Mouse (Mus musculus): Measurements from ENCODE around the gene Apoc1. TPM values are rescaled to one million over a fixed set of nuclear protein-coding genes. Genes with fewer than 3 reads are reported as not detected.
"Not testable (repeated sequence)": the region's sequence is repeated elsewhere in the genome, so short reads cannot be mapped to it uniquely, and the experiment has no call there.

Apoc1 gene
- polyA plus RNA-seq, 1 experiment from 2014 or later = 20.7 TPM

GRCm38 (mm10) chr7:19691434-19691833, 1.0 kb downstream of the Apoc1 start:
- Histone ChIP-seq H3K9ac (no peak overlapping the region), H3K9me3 (replicated peaks) (no peaks in the 10 kb centered on the region), H3K4me2 (peak overlapping the region; percentile 34), H3K4me1 (peaks cover 33% of the 10 kb centered on the region), H3K27ac (0 out of 2 replicates have a peak overlapping the region, but pooled peaks have one; percentile 18), H3K4me3 (replicated peaks) (peak overlapping the region; percentile 6; the same call in 1 of the 2 replicates), H3K27me3 (no peaks in the 10 kb centered on the region), H3K36me3 (peaks cover 3% of the 10 kb centered on the region)
- 70% methylated on average over 6 of the region's 6 CpGs for WGBS
- no peak for ATAC-seq (replicated peaks; ENCODE audit: low FRiP score)

DNA sequence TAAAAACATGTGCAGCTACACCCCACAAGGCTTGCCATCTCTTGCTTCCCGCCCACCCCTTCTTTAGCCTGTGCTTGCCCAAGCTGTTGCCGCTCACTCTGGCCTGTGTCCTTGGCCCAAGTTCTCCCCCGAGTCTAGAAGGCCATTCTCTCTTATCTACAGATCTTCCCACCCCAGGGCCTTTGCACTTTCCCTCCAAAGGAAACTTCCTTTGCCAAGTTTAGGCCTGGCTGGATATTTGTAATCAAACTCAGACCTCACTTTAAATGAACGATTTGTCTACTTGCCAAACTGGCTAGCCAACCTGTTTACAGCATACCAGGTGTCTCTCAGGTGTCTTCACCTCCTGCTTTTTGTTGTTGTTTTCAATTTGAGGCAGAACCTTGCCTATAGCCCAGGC, 1.6 kb downstream of the Apoc1 start:
- Histone ChIP-seq H3K27ac (no peak overlapping the region), H3K4me1 (peaks cover 35% of the 10 kb centered on the region), H3K9ac (no peak overlapping the region), H3K4me2 (no peak overlapping the region), H3K9me3 (replicated peaks) (no peaks in the 10 kb centered on the region), H3K27me3 (no peaks in the 10 kb centered on the region), H3K36me3 (no peaks in the 10 kb centered on the region), H3K4me3 (replicated peaks) (no peak overlapping the region)
- 84% methylated on average over 4 of the region's 4 CpGs for WGBS
- no peak for ATAC-seq (replicated peaks; ENCODE audit: low FRiP score)

DNA sequence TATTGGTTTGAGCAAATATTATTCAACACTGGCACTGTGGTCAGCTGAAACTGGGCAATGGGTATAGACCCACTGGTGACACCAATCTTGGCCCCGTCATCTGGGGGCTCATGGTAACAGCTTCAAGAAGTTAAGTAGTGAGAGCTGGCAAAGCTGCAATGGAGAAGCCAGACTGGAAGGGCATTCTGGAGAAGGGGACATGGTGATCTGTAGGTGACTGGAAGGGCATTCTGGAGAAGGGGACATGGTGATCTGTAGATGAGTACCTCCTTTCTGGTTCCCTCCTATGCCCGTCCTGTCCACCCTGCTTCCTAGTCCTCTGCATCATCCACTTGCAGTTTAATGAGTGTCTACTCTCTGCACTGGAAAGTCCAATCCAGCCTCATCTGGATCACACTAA, 3.8 kb downstream of the Apoc1 start:
- no peaks in the 10 kb centered on the region for H3K9me3 ChIP-seq (replicated peaks)
- no peaks in the 10 kb centered on the region for H3K27me3 ChIP-seq
- H3K27ac ChIP-seq = no peak overlapping the region
- WGBS = 79% methylated on average over 2 of the region's 2 CpGs
- H3K4me1 ChIP-seq = peaks cover 30% of the 10 kb centered on the region
- H3K4me3 ChIP-seq (replicated peaks) = no peak overlapping the region
- no peak for ATAC-seq (replicated peaks; ENCODE audit: low FRiP score)
- no peak overlapping the region for H3K9ac ChIP-seq
- no peaks in the 10 kb centered on the region for H3K36me3 ChIP-seq
- H3K4me2 ChIP-seq = no peak overlapping the region

GRCm38 (mm10) chr7:19688101-19688500, 4.4 kb downstream of the Apoc1 start:
- no peaks in the 10 kb centered on the region for H3K9me3 ChIP-seq (replicated peaks)
- no peaks in the 10 kb centered on the region for H3K36me3 ChIP-seq
- no peak overlapping the region for H3K4me3 ChIP-seq (replicated peaks)
- H3K27me3 ChIP-seq = no peaks in the 10 kb centered on the region
- ATAC-seq (replicated peaks; ENCODE audit: low FRiP score) = no peak
- WGBS = 94% methylated on average over 10 of the region's 10 CpGs
- H3K4me2 ChIP-seq = no peak overlapping the region
- H3K4me1 ChIP-seq = peaks cover 27% of the 10 kb centered on the region
- H3K27ac ChIP-seq = no peak overlapping the region
- H3K9ac ChIP-seq = no peak overlapping the region

DNA sequence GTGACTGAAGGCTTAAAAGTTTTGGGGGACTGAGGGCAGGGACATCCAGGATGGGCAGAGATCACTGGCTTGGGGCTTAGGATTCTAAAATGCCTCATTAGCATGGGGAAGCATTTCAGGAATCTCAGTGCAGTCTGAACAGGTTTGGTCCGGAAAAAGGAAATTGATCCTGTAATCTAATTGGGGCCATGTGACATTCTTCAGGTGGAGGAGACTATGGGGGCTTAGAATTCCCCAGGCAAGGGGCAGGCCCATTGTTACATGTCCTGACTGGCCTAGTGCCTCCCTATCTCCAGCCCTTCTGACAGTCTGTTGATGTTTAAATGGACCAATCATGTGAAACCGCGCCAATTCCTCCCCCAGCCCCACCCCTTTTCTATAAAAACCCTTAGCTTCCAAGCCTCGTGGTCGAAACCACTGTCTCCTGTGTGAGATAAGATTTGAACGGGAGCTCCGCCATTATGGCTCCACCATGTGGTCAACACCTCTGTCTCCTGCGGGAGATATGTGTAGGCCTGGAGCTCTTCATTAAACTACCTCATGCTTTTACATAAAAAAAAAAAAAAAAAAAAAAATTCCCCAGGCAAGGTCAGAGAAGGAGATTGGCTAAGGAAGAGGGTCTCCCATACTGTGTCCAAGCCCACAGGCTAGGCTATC, 5.4 kb downstream of the Apoc1 start:
- H3K4me2 ChIP-seq; ATAC-seq (replicated peaks; ENCODE audit: low FRiP score); H3K36me3 ChIP-seq; H3K4me3 ChIP-seq (replicated peaks); H3K9ac ChIP-seq; H3K9me3 ChIP-seq (replicated peaks); H3K27me3 ChIP-seq; H3K27ac ChIP-seq: not testable (repeated sequence)
- 74% methylated on average over 8 of the region's 8 CpGs for WGBS
- H3K4me1 ChIP-seq = peaks cover 17% of the 10 kb centered on the region

DNA sequence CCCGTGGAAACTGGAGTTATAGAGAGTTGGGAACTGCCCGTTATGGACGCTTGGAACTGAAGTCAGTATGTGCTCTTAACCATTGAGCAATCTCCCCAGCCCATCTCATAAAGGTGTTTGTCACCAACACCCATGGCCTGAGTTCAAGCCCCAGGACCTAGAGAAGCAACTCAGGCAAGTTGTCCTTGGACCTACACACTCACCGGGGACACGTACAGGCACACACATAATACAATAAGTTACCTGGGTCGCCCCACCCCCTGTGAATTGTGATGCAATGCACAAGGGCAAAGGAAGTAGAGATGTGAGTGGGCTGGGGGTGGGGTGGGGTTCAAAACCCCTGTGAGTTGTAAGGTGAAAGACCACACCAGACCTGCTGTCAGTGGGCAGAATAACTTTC, 5.9 kb downstream of the Apoc1 start:
- no peak for ATAC-seq (replicated peaks; ENCODE audit: low FRiP score)
- no peaks in the 10 kb centered on the region for H3K36me3 ChIP-seq
- no peak overlapping the region for H3K4me2 ChIP-seq
- H3K27ac ChIP-seq = no peak overlapping the region
- no peaks in the 10 kb centered on the region for H3K27me3 ChIP-seq
- H3K9ac ChIP-seq = no peak overlapping the region
- H3K4me3 ChIP-seq (replicated peaks) = no peak overlapping the region
- no peaks in the 10 kb centered on the region for H3K9me3 ChIP-seq (replicated peaks)
- H3K4me1 ChIP-seq = peaks cover 12% of the 10 kb centered on the region
- WGBS = 75% methylated on average over 6 of the region's 6 CpGs

GRCm38 (mm10) chr7:19685374-19685773, 7.1 kb downstream of the Apoc1 start:
- peaks cover 10% of the 10 kb centered on the region for H3K4me1 ChIP-seq
- no peak overlapping the region for H3K4me2 ChIP-seq
- H3K36me3 ChIP-seq = no peaks in the 10 kb centered on the region
- H3K9me3 ChIP-seq (replicated peaks) = no peaks in the 10 kb centered on the region
- H3K4me3 ChIP-seq (replicated peaks) = no peak overlapping the region
- H3K9ac ChIP-seq = no peak overlapping the region
- no peak for ATAC-seq (replicated peaks; ENCODE audit: low FRiP score)
- no peak overlapping the region for H3K27ac ChIP-seq
- no peaks in the 10 kb centered on the region for H3K27me3 ChIP-seq
- 57% methylated on average over 4 of the region's 4 CpGs for WGBS

DNA sequence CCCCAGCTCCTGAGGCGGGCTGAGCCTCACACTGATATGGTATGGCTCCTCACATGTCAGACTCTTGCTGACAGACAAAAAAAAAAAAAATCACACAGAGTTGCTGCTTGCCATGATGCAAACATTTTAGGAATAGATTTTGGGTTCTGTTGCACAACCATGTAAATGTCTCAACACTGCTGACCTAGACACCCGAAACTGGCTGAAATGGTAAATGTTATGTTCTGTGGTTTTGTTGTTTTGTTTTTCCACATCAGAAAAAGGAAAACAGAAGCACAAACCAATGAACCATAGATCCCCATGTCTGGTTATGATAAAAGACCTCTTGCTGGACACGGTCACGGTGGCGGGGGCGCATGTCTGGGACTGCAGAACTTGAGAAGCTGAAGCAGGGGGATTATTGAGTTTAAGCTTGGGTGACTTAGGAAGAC, 8.7 kb downstream of the Apoc1 start:
- Histone ChIP-seq H3K4me2 (no peak overlapping the region), H3K36me3 (no peaks in the 10 kb centered on the region), H3K9ac (no peak overlapping the region), H3K9me3 (replicated peaks) (no peaks in the 10 kb centered on the region), H3K4me1 (peaks cover 10% of the 10 kb centered on the region), H3K27ac (no peak overlapping the region), H3K4me3 (replicated peaks) (no peak overlapping the region), H3K27me3 (no peaks in the 10 kb centered on the region)
- no peak for ATAC-seq (replicated peaks; ENCODE audit: low FRiP score)
- 71% methylated on average over 6 of the region's 6 CpGs for WGBS

DNA sequence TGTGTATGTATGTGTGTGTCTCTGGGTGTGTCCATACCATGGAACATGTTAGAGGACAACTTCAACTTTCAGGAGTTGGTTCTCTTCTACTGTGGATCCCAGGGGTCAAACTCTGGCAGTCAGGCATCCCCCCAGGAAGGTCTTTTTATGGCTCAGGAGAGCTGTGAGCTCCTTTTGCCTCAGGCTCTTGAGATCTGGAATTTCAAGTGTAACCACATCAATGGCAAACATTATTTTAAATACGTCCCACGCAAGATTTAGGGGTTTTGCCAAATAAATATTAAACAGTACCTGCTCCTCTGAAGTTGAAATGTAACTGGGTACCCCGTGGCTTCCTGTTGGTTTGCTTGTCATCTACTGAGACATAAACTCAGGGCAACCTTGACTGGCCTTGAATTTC, 9.5 kb downstream of the Apoc1 start:
- Histone ChIP-seq H3K27me3 (no peaks in the 10 kb centered on the region), H3K4me1 (peaks cover 10% of the 10 kb centered on the region), H3K27ac (no peak overlapping the region), H3K9me3 (replicated peaks) (no peaks in the 10 kb centered on the region), H3K9ac (no peak overlapping the region), H3K4me3 (replicated peaks) (no peak overlapping the region), H3K4me2 (no peak overlapping the region), H3K36me3 (no peaks in the 10 kb centered on the region)
- ATAC-seq (replicated peaks; ENCODE audit: low FRiP score) = no peak
- WGBS = 68% methylated on average over 3 of the region's 3 CpGs

DNA sequence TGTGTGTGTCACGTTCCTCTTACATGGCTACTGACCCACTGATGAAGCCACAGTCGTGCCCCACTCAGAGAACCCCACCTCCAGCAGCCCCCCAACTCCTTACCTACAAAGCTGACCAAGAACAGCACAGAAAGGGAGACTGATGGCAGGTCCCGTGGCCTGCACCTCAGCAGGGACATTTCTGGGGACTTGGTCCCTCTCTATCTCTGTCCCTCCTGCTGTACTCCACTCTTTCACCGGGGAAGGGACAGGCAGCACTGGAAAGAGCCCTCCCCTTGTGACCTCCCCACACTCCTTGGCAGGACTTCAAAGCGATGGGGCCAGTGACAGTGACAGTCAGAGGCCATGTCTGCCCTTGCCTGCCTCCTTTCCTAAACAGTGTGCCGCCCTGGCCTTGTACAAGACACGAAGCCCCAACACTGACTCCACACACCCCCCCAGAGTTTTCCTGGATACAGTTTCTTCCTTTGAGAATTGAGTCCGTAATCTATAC, 11.2 kb downstream of the Apoc1 start, which contains the start of the genes Gm44805 and Apoc4:
Gene Gm44805 (minus strand): TSS at position 222 of the 493 bp plus-strand sequence.
Gene Apoc4 (minus strand): TSS at position 278 of the 493 bp plus-strand sequence.
- H3K27me3 ChIP-seq = no peaks in the 10 kb centered on the region
- WGBS = 48% methylated on average over 8 of the region's 8 CpGs
- H3K36me3 ChIP-seq = no peaks in the 10 kb centered on the region
- no peak within 1 kb of the TSS for H3K4me3 ChIP-seq (replicated peaks)
- H3K4me2 ChIP-seq = no peak within 1 kb of the TSS
- no peak within 1 kb of the TSS for H3K9ac ChIP-seq
- peaks cover 10% of the 10 kb centered on the region for H3K4me1 ChIP-seq
- H3K27ac ChIP-seq = no peak within 1 kb of the TSS
- no peaks in the 10 kb centered on the region for H3K9me3 ChIP-seq (replicated peaks)
- ATAC-seq (replicated peaks; ENCODE audit: low FRiP score) = no peak

GRCm38 (mm10) chr7:19680702-19681101, 11.8 kb downstream of the Apoc1 start:
- 74% methylated on average over 2 of the region's 2 CpGs for WGBS
- Histone ChIP-seq H3K27me3 (no peaks in the 10 kb centered on the region), H3K4me2 (no peak overlapping the region), H3K4me1 (peaks cover 7% of the 10 kb centered on the region), H3K9ac (no peak overlapping the region), H3K4me3 (replicated peaks) (no peak overlapping the region), H3K27ac (no peak overlapping the region), H3K36me3 (no peaks in the 10 kb centered on the region), H3K9me3 (replicated peaks) (no peaks in the 10 kb centered on the region)
- ATAC-seq (replicated peaks; ENCODE audit: low FRiP score) = no peak

- Histone ChIP-seq H3K4me1 (0 out of 2 replicates have a peak, but pooled peaks cover 3% of the 10 kb centered on the region), H3K27me3 (no peaks in the 10 kb centered on the region), H3K4me2 (no peak overlapping the region), H3K36me3 (no peaks in the 10 kb centered on the region), H3K9ac (no peak overlapping the region), H3K4me3 (replicated peaks) (no peak overlapping the region), H3K27ac (no peak overlapping the region), H3K9me3 (replicated peaks) (no peaks in the 10 kb centered on the region)
- ATAC-seq (replicated peaks; ENCODE audit: low FRiP score) = no peak
- WGBS = 85% methylated on average over 3 of the region's 3 CpGs
Measured at GRCm38 (mm10) chr7:19678901-19679300, 13.6 kb downstream of the Apoc1 start.

DNA sequence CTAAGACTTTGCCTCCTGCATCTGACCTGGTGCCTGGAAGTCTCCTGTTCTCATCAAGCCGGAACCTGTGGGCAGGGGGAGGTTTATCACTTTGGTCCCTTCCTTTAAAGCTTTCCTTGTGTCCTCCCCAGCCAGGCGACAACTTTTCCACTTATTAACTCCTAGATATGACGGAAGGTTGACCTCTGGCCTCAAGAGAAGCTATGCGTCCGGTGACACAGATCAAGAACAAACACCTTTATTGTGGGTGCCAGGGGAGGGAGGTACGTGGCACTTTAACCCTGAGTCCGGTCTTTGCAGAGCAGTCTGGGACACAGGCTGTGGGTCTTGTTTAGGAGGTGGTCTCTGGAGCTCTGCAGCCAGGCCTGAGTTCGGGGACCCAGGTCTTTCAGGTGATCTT, 14.6 kb downstream of the Apoc1 start, which contains the start of gene Apoc2:
Gene Apoc2 (minus strand): TSS at position 70 of the 400 bp plus-strand sequence.
- H3K9ac ChIP-seq = no peak within 1 kb of the TSS
- H3K36me3 ChIP-seq = no peaks in the 10 kb centered on the region
- H3K4me3 ChIP-seq (replicated peaks) = no peak within 1 kb of the TSS
- ATAC-seq (replicated peaks; ENCODE audit: low FRiP score) = no peak
- no peak within 1 kb of the TSS for H3K4me2 ChIP-seq
- H3K27me3 ChIP-seq = no peaks in the 10 kb centered on the region
- no peaks in the 10 kb centered on the region for H3K4me1 ChIP-seq
- H3K27ac ChIP-seq = no peak within 1 kb of the TSS
- H3K9me3 ChIP-seq (replicated peaks) = no peaks in the 10 kb centered on the region
- WGBS = 61% methylated on average over 8 of the region's 8 CpGs

Data from kidney, embryonic 15.5 days (tissue).